Mouse (Mus musculus) liver, embryonic 14.5 days (tissue): ENCODE measurements around the gene Ptprn.

Experiments
- CTCF ChIP-seq: IDR thresholded peaks from 2 replicates; pipeline ENCODE4 v1.5.1; 2016; ENCODE audit warnings: antibody characterized with exemption, low read depth, control low read depth
- EP300 ChIP-seq: IDR thresholded peaks from 2 replicates; pipeline ENCODE4 v1.6.1; 2016; ENCODE audit warnings: antibody characterized with exemption, low read depth

GRCm38 (mm10) chr1:75277195-75278188, 13.2 kb upstream of the Ptprn start:
- TF ChIP-seq CTCF (no peak), EP300 (no peak)
